In the genomic region with DNA sequence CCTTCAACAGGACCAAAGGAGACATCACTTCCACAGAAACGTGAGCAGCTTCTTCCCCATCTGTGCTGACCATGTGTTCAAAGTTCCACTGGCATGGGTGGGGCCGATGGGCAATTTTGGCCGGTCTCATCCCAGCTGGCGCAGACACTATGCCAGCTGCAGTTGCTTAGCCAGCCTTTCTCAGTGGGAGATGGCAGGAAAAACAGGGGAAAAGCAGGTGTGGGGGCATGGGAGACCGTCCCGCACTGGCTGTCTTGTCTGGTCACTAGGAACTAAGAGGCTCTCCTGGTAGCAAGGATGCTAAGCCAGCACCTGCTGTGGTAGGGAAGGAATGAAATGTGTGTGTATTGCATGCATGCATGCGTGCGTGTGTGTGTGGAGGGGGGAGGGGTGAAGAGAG, we compare ENCODE assay signal across 30 mouse cellular contexts. TPM values are rescaled to one million over a fixed set of nuclear protein-coding genes. Genes with fewer than 3 reads are reported as not detected.
A peak's percentile ranks its signal among the peaks of the same experiment; 100 is the strongest.
DNase-seq lines count a peak whose midpoint lies in the region; ATAC-seq and TF ChIP-seq lines count a peak whose summit lies in the region.
"Had no signal": no experiment of that assay in that cellular context is flagged by ENCODE, and none has a peak within 500 bp of the region (broad histone marks: within the 10 kb centered on the region; RNA-seq: fewer than 3 reads in every experiment).

No protein-coding gene starts in this region.

- no peak overlapping the region for H3K4me3 ChIP-seq in hindbrain, postnatal 0 days (ENCODE audit: low read length)
- no peak overlapping the region for H3K4me3 ChIP-seq in hindbrain, embryonic 11.5 days (ENCODE audit: low read depth, low read length)
- no peak overlapping the region for H3K4me3 ChIP-seq in liver, embryonic 12.5 days
- H3K4me3 ChIP-seq: embryonic facial prominence, embryonic 13.5 days; forebrain, embryonic 12.5 days; layer of hippocampus, adult 2 months; limb, embryonic 12.5 days; midbrain, embryonic 10.5 days had no signal

- H3K4me1 ChIP-seq in hindbrain, postnatal 0 days (ENCODE audit: insufficient read depth, low read length) = no peaks in the 10 kb centered on the region; the same call in 1 of the 2 replicates
- no peaks in the 10 kb centered on the region for H3K4me1 ChIP-seq in hindbrain, embryonic 11.5 days (replicated peaks; ENCODE audit: control insufficient read depth, insufficient read depth, low read length)
- peaks cover 81% of the 10 kb centered on the region for H3K4me1 ChIP-seq in liver, embryonic 12.5 days
- H3K4me1 ChIP-seq: embryonic facial prominence, embryonic 13.5 days had no signal

- no peak overlapping the region for H3K4me2 ChIP-seq in hindbrain, postnatal 0 days (ENCODE audit: low read depth, low read length)
- no peak overlapping the region for H3K4me2 ChIP-seq in hindbrain, embryonic 11.5 days (replicated peaks; ENCODE audit: low read depth, low read length)
- peak overlapping the region; percentile 15 for H3K4me2 ChIP-seq in liver, embryonic 12.5 days
- H3K4me2 ChIP-seq: embryonic facial prominence, embryonic 13.5 days; forebrain, embryonic 12.5 days; heart, embryonic 11.5 days; limb, embryonic 12.5 days had no signal

- peak; percentile 56 to 68 for DNase-seq in cerebellum, postnatal 14 days
- DNase-seq in cerebellum, adult 18-20 months = no peak
- peak; percentile 69 for DNase-seq in hindbrain, postnatal 0 days (ENCODE audit: low spot score)
- DNase-seq in hindbrain, embryonic 11.5 days (ENCODE audit: low spot score) = no peak
- no peak for DNase-seq in liver
- peak; percentile 26 for DNase-seq in brain, embryonic 14.5 days (ENCODE audit: low read depth)
- DNase-seq: adrenal gland, postnatal 25 days; cerebellum, adult 11 months; cerebellum, postnatal 36 days; embryo, embryonic 11 days; gastrocnemius, postnatal 14 days; heart, adult 11 months; kidney, postnatal 25 days; thymus, adult 18-20 months; thymus, postnatal 4 days had no signal

- H3K27me3 ChIP-seq in hindbrain, postnatal 0 days (ENCODE audit: insufficient read depth, low read length) = no peaks in the 10 kb centered on the region
- H3K27me3 ChIP-seq in hindbrain, embryonic 11.5 days (ENCODE audit: control insufficient read depth, insufficient read depth, low read length) = no peaks in the 10 kb centered on the region
- H3K27me3 ChIP-seq in liver, embryonic 12.5 days (replicated peaks) = peaks cover 48% of the 10 kb centered on the region

- no peak for TF ChIP-seq POLR2A in brain, embryonic 14.5 days (IDR thresholded peaks at IDR 0.05; ENCODE audit: borderline replicate concordance, extremely low read depth, insufficient read depth, insufficient read length, poor library complexity, severe bottlenecking)

- ATAC-seq in hindbrain, postnatal 0 days = peak; percentile 77
- no peak for ATAC-seq in hindbrain, embryonic 11.5 days (ENCODE audit: low FRiP score)
- no peak for ATAC-seq in liver, embryonic 12.5 days
- no peak for ATAC-seq in megakaryocyte, adult 5-6 weeks (ENCODE audit: poor library complexity, severe bottlenecking)
- ATAC-seq: intestine, postnatal 0 days; lung, postnatal 0 days had no signal

- H3K36me3 ChIP-seq in hindbrain, postnatal 0 days (ENCODE audit: insufficient read depth, low read length) = no peaks in the 10 kb centered on the region
- no peaks in the 10 kb centered on the region for H3K36me3 ChIP-seq in hindbrain, embryonic 11.5 days (ENCODE audit: control insufficient read depth, insufficient read depth, low read length)
- no peaks in the 10 kb centered on the region for H3K36me3 ChIP-seq in liver, embryonic 12.5 days
- H3K36me3 ChIP-seq: embryonic facial prominence, embryonic 13.5 days; forebrain, embryonic 12.5 days; limb, embryonic 12.5 days; midbrain, embryonic 10.5 days had no signal

- no peak for TF ChIP-seq CTCF in hindbrain, postnatal 0 days (IDR thresholded peaks at IDR 0.05; ENCODE audit: low read depth)
- TF ChIP-seq CTCF in brain, embryonic 14.5 days (IDR thresholded peaks at IDR 0.05; ENCODE audit: borderline replicate concordance, extremely low read depth, insufficient read depth, insufficient read length) = no peak

- no peak overlapping the region for H3K9ac ChIP-seq in hindbrain, postnatal 0 days (replicated peaks; ENCODE audit: low read length)
- H3K9ac ChIP-seq in hindbrain, embryonic 11.5 days (ENCODE audit: low read depth, low read length) = no peak overlapping the region
- H3K9ac ChIP-seq in liver, embryonic 12.5 days = no peak overlapping the region
- H3K9ac ChIP-seq: embryonic facial prominence, embryonic 13.5 days; forebrain, embryonic 12.5 days; limb, embryonic 12.5 days had no signal

- no peaks in the 10 kb centered on the region for H3K9me3 ChIP-seq in hindbrain, postnatal 0 days (ENCODE audit: low read length)
- H3K9me3 ChIP-seq in hindbrain, embryonic 11.5 days (ENCODE audit: control insufficient read depth, low read length) = no peaks in the 10 kb centered on the region
- H3K9me3 ChIP-seq in liver, embryonic 12.5 days (replicated peaks) = no peaks in the 10 kb centered on the region
- H3K9me3 ChIP-seq: embryonic facial prominence, embryonic 13.5 days; forebrain, embryonic 12.5 days; limb, embryonic 12.5 days; midbrain, embryonic 10.5 days had no signal

- 58% methylated on average over 8 of the region's 8 CpGs for WGBS in hindbrain, postnatal 0 days
- WGBS in hindbrain, embryonic 11.5 days = 81% methylated on average over 8 of the region's 8 CpGs
- WGBS in liver, embryonic 12.5 days (ENCODE audit: insufficient replicate concordance) = 73% methylated on average over 8 of the region's 8 CpGs

- H3K27ac ChIP-seq in hindbrain, postnatal 0 days = no peak overlapping the region
- no peak overlapping the region for H3K27ac ChIP-seq in hindbrain, embryonic 11.5 days (ENCODE audit: low read depth, low read length)
- no peak overlapping the region for H3K27ac ChIP-seq in liver, embryonic 12.5 days
- H3K27ac ChIP-seq: embryonic facial prominence, embryonic 13.5 days; forebrain, embryonic 12.5 days; layer of hippocampus, adult 2 months; limb, embryonic 12.5 days; macrophage; midbrain, embryonic 10.5 days had no signal

RNA-seq across cellular contexts. Expression of gene Tac2, which starts 4.2 kb away (rescaled TPM):
- total RNA-seq in hindbrain, postnatal 0 days (2014; rRNA removed) = 2.3 and 5.4 TPM in 2 replicates
- polyA plus RNA-seq in hindbrain, postnatal 0 days (2015; fragmentation: Nextera tagmentation; extraction: Ambion mirVana) = 5.6 and 6.7 TPM in 2 replicates
- polyA plus RNA-seq in hindbrain, embryonic 11.5 days (2014; fragmentation: Nextera tagmentation; extraction: Ambion mirVana) = not detected in 2 replicates
- 8.6 and 14.1 TPM in 2 replicates for polyA plus RNA-seq in liver, embryonic 12.5 days (2016; fragmentation: Nextera tagmentation; extraction: Ambion mirVana)
- 0.74 and 2.1 TPM in 2 replicates for polyA plus RNA-seq in brain, embryonic 14.5 days (2012; rRNA removed)
- total RNA-seq in megakaryocyte, adult 5-6 weeks (2015) = 1.1 and 1.8 TPM in 2 replicates
- total RNA-seq in megakaryocyte, adult 5-6 weeks (2017) = 0.37 and 0.51 TPM in 2 replicates
- total RNA-seq: adrenal gland, postnatal 25 days; gastrocnemius, postnatal 14 days; hematopoietic stem cell, adult 5-6 weeks had no signal
- polyA plus RNA-seq: forebrain, embryonic 12.5 days; intestine, postnatal 0 days; lung, postnatal 0 days; macrophage; midbrain, embryonic 10.5 days had no signal

RNA-seq across cellular contexts. Expression of gene Zbtb39, which starts 10.9 kb away (rescaled TPM):
- 9.9 and 11.5 TPM in 2 replicates for total RNA-seq in hindbrain, postnatal 0 days (2014; rRNA removed)
- polyA plus RNA-seq in hindbrain, postnatal 0 days (2015; fragmentation: Nextera tagmentation; extraction: Ambion mirVana) = 2.4 and 2.5 TPM in 2 replicates
- polyA plus RNA-seq in hindbrain, embryonic 11.5 days (2014; fragmentation: Nextera tagmentation; extraction: Ambion mirVana) = 7.2 and 9.3 TPM in 2 replicates
- 1.3 and 1.4 TPM in 2 replicates for polyA plus RNA-seq in liver, embryonic 12.5 days (2016; fragmentation: Nextera tagmentation; extraction: Ambion mirVana)
- polyA plus RNA-seq in brain, embryonic 14.5 days (2012; rRNA removed) = 14.9 and 18.7 TPM in 2 replicates
- 3.3 and 5.1 TPM in 2 replicates for total RNA-seq in megakaryocyte, adult 5-6 weeks (2015)
- 3.2 and 4.3 TPM in 2 replicates for total RNA-seq in megakaryocyte, adult 5-6 weeks (2017)

RNA-seq across cellular contexts. Expression of gene Gpr182, which starts 23.1 kb away (rescaled TPM):
- total RNA-seq in hindbrain, postnatal 0 days (2014; rRNA removed) = 1.9 and 2.9 TPM in 2 replicates
- polyA plus RNA-seq in hindbrain, postnatal 0 days (2015; fragmentation: Nextera tagmentation; extraction: Ambion mirVana) = 2.3 TPM in 2 replicates
- 0.25 and 0.63 TPM in 2 replicates for polyA plus RNA-seq in hindbrain, embryonic 11.5 days (2014; fragmentation: Nextera tagmentation; extraction: Ambion mirVana)
- polyA plus RNA-seq in liver, embryonic 12.5 days (2016; fragmentation: Nextera tagmentation; extraction: Ambion mirVana) = 10.3 and 11.2 TPM in 2 replicates
- polyA plus RNA-seq in brain, embryonic 14.5 days (2012; rRNA removed) = 0.83 and 1.2 TPM in 2 replicates
- total RNA-seq in megakaryocyte, adult 5-6 weeks (2015) = not detected in 2 replicates
- 0.11 TPM in 1 of 2 replicates, not detected in the other for total RNA-seq in megakaryocyte, adult 5-6 weeks (2017)
- total RNA-seq: hematopoietic stem cell, adult 5-6 weeks had no signal

RNA-seq across cellular contexts. Expression of gene Myo1a, which starts 23.5 kb away (rescaled TPM):
- total RNA-seq in hindbrain, postnatal 0 days (2014; rRNA removed) = 0.21 and 0.36 TPM in 2 replicates
- 0.50 and 0.53 TPM in 2 replicates for polyA plus RNA-seq in hindbrain, postnatal 0 days (2015; fragmentation: Nextera tagmentation; extraction: Ambion mirVana)
- polyA plus RNA-seq in hindbrain, embryonic 11.5 days (2014; fragmentation: Nextera tagmentation; extraction: Ambion mirVana) = 0.45 and 0.57 TPM in 2 replicates
- polyA plus RNA-seq in liver, embryonic 12.5 days (2016; fragmentation: Nextera tagmentation; extraction: Ambion mirVana) = 0.06 and 0.13 TPM in 2 replicates
- polyA plus RNA-seq in brain, embryonic 14.5 days (2012; rRNA removed) = 2.0 and 2.6 TPM in 2 replicates
- 0.16 TPM in 1 of 2 replicates, not detected in the other for total RNA-seq in megakaryocyte, adult 5-6 weeks (2015)
- 0.20 TPM in 1 of 2 replicates, not detected in the other for total RNA-seq in megakaryocyte, adult 5-6 weeks (2017)
- total RNA-seq: hematopoietic stem cell, adult 5-6 weeks had no signal
- polyA plus RNA-seq: macrophage had no signal

RNA-seq across cellular contexts. Expression of gene Rdh1, which starts 31.1 kb away (rescaled TPM):
- 0.14 TPM in 1 of 2 replicates, not detected in the other for total RNA-seq in hindbrain, postnatal 0 days (2014; rRNA removed)
- polyA plus RNA-seq in hindbrain, postnatal 0 days (2015; fragmentation: Nextera tagmentation; extraction: Ambion mirVana) = not detected in 2 replicates
- polyA plus RNA-seq in hindbrain, embryonic 11.5 days (2014; fragmentation: Nextera tagmentation; extraction: Ambion mirVana) = 0.05 TPM in 1 of 2 replicates, not detected in the other
- polyA plus RNA-seq in liver, embryonic 12.5 days (2016; fragmentation: Nextera tagmentation; extraction: Ambion mirVana) = 0.22 and 0.30 TPM in 2 replicates
- polyA plus RNA-seq in brain, embryonic 14.5 days (2012; rRNA removed) = 0.06 and 0.12 TPM in 2 replicates
- not detected in 2 replicates for total RNA-seq in megakaryocyte, adult 5-6 weeks (2015)
- total RNA-seq in megakaryocyte, adult 5-6 weeks (2017) = not detected in 2 replicates
- total RNA-seq: hematopoietic stem cell, adult 5-6 weeks had no signal
- polyA plus RNA-seq: erythroblast, embryonic 14.5 days; forebrain, embryonic 12.5 days; heart, embryonic 11.5 days; heart, postnatal 0 days; limb, embryonic 12.5 days; neural tube, embryonic 11.5 days had no signal

Comparison
In these comparisons a context has a peak if more than half of its experiments do, and no peak if none do; other contexts are left out.
1. DNase-seq: peak in cerebellum, postnatal 14 days (2 of 2), hindbrain, postnatal 0 days (single experiment) and brain, embryonic 14.5 days (single experiment); none in cerebellum, adult 18-20 months (0 of 2), hindbrain, embryonic 11.5 days (single experiment) and liver (single experiment).